Mouse (Mus musculus): ENCODE measurements around the gene Apon. TPM values are rescaled to one million over a fixed set of nuclear protein-coding genes. Genes with fewer than 3 reads are reported as not detected.
"Not testable (repeated sequence)": the region's sequence is repeated elsewhere in the genome, so short reads cannot be mapped to it uniquely, and the experiment has no call there.

Gene Apon
- polyA plus RNA-seq, 1 experiment: 0.11 TPM

DNA sequence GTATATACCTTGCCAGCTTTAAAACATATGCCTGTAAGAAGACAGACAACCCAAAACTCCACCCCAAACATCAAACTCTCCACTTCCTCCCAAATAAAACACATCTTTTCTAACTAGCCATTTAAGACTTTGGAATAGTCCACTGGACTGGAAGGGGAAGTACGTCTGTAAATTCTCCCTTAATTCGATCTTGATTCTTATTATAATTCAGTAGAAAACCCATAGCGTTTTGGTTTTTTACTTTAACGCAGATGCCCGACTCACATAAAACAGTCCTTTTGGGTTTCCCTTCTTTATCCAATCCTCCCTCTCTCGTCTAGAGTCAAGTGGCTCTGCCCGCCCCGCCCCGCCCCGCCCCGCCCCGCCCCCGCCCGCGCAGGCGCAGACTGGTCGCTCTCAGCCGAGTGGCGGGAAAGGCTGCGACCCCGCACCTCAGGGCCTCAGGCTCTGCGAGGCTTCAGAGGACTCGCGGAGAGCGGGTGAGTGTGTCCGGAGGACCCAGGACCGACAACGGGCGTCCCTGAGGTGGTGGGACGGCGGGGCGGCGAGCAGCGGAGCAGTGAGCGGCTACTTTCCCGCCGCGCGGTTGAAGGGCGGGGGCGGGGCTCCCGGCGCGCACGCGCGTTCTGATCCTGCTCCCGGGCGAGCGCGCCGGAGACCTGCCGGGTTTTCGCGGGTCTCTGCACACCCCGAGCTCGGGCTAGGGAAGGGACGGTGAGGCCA is 22.0 kb upstream of the Apon start, which contains the start of gene Timeless:
TSS of gene Timeless (plus strand) at position 369 of the 723 bp plus-strand sequence.
- DNase-seq (ENCODE audit: low read depth, low spot score): peak; percentile 59

DNA sequence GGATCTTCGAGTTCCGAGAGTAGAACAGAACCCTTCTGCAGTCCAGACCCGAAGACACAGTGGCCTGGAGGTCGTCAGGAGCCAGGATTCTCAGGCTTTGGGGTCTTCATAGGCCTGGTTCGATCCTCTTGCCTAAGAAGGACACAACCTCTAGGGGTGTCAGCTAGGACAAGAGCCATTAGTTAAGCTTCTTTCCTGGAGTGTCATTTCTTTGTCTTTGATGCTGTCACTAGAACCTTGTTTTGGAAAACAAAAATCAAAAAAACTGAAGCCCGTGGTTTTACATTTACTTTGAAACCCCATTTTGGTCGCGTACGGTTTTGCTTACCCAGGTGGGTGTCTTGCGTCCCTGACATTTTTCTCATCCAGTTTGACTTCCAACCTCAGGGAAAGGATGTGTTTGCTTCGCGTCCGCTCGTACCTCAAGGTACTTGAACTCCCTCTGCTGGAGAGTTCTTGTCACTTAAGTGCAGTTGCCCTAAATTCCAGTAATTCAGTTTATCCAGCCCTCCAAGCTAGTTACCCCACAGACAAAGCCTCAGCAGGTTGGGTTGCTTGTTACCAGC is 21.4 kb upstream of the Apon start:
- WGBS: 1% methylated on average over 14 of the region's 14 CpGs
- peak; percentile 46 for DNase-seq (ENCODE audit: low read depth, low spot score)

More for the DNA sequence above, 22.0 kb upstream of the Apon start, which contains the start of gene Timeless:
- WGBS: under 1% methylated on average over 57 of the region's 58 CpGs

DNA sequence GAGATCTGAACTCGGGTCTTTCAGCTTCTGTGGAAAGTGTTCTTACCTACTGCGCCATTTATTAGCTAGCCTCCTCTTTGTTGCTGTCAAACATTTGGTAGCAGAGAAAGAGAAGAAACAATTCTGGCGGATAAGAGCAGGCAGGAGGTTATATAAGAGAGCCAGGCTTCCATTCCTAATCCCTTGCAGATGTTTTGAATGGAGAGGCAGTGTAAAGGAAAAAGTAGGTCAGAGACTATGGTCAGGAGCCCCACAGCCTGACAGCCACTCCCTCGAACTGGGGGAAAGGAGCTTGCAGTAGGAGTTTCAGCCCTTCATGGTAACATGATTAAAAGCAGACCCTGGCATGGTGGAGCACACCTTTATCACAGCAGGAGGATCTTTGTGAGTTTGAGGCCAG is 17.6 kb upstream of the Apon start:
- DNase-seq (ENCODE audit: low read depth, low spot score): no peak
- 68% methylated on average over 4 of the region's 4 CpGs for WGBS

DNA sequence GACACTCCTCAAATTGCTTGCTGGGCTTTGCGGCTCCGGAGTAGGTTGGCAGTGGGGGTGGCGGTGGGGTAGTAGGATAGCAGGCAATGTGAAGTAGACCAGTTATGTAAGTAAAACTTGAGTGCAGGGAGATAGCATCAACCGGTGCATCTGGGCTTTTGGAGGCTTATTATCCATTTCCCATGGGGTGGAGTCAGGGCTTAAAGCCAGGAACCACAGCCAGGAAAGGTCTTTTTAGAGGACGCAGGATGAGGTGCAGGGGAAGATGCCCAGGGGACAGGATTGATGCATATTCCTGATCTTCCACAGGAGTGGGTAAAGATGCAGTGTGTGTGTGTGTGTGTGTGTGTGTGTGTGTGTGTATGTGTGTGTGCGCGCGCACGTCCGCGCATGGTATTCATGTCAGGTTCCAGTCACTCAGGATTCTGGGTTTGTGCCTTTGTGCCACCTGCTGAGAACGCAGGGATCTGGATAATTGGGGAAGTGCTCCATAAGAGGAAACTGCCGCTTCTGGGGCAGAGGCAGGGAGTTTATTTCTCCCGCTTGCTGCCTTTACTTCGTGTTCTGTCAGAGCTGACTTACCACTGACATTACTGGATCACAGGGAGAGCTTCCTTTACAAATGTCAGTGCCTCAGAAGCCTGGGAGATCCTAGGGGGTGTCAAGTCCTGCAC is 16.0 kb upstream of the Apon start:
- whole genome bisulfite sequencing: 76% methylated on average over 15 of the region's 15 CpGs
- DNase-seq (ENCODE audit: low read depth, low spot score): no peak

DNA sequence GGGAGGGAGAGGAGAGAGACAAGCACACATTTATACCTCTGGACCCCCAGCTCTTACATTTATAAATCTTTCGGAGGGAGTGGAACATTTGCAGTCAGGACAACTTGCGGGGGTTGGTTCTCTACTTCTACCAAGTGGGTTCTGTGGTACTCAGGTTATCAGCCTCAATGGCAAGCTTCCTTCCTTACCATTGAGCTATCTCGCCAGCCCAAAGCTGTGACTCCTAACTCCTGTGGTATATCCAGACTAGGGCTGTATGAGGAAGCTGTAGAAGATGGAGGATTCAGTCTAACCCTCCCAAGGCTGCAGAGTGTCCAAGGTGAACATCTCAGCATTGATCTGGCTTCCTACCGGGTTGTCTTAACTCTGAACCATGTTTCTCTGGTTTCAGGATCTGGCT is 14.8 kb upstream of the Apon start:
- 95% methylated on average over 4 of the region's 4 CpGs for WGBS
- no peak for DNase-seq (ENCODE audit: low read depth, low spot score)

DNA sequence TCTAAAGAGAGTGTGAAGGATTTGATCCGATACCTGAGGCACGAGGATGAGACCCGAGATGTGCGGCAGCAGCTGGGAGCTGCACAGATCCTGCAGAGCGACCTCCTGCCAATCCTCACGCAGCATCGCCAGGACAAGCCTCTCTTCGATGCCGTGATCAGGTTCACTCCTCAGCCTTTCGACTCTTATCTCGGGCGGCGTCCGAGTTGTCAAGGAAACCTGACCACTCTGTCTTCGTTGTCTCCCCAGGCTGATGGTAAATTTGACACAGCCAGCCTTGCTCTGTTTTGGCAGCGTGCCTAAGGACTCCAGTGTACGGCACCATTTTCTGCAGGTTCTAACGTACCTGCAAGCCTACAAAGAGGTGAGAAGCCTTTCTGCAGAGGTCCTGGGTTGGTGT is 13.8 kb upstream of the Apon start:
- DNase-seq (ENCODE audit: low read depth, low spot score): no peak
- 90% methylated on average over 18 of the region's 18 CpGs for WGBS

DNA sequence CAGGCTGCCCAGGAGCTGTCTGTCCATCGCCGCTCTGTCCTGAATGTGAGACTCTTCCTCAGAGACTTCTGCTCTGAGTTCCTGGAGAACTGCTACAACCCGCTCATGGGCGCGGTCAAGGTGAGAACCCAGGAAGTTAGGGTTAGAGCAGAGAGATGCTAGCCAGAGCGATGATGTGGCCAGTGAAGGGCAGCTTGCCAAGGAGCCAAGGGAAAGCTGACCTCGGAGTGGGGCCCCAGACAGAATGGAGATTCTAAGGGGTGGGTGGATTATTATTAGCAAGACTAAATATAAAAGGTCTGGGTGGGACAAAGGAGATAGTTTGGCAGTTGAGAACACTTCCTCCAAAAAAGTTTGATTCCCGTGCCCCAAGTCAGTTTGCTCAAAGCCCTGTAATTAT is 10.6 kb upstream of the Apon start:
- 76% methylated on average over 8 of the region's 8 CpGs for WGBS
- DNase-seq (ENCODE audit: low read depth, low spot score): no peak

DNA sequence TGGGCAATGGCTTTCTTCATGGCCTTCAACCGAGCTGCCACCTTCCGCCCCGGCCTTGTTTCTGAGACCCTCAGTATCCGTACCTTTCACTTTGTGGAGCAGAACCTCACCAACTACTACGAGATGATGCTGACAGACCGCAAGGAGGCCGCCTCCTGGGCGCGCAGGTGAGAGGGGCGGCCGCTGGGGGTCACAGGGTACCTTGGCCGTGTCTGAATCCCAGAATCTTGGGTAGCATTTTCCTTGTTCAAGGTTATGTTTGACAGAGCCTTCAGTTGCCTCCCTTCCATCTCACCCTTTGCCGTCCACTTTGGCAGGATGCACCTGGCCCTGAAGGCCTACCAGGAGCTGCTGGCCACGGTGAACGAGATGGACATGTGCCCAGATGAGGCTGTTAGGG is 9.8 kb upstream of the Apon start:
- WGBS: 92% methylated on average over 15 of the region's 15 CpGs
- no peak for DNase-seq (ENCODE audit: low read depth, low spot score)

DNA sequence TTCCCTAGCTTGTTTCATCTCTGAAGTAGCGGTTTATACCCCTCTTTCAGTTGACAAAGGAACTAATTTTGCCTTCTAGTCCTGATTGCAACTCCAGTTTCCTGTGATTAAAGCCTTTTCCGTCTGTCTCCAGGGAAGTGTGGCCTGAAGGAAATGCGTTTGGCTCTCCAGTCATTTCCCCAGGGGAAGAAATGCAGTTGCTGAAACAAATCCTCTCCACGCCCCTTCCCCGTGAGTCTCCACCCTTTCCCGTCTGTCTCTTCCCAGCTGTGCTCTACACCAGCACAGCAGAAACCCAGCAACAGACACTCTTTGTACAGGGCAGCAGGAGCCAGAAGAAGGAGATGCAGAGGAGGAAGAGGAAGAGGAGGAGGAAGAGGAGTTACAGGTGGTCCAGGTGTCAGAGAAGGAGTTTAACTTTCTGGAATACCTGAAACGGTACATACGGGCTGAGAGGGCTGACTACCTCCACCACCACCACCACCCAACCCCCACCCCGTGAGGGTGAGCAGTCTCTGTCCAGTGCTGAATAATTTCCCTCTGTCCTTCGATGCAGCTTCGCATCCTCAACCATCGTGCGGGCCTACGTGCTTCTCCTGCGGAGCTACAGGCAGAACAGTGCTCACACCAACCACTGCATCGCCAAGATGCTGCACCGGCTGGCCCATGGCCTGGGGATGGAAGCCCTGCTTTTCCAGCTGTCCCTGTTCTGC is 6.7 kb upstream of the Apon start:
- DNase-seq (ENCODE audit: low read depth, low spot score): no peak
- 79% methylated on average over 17 of the region's 17 CpGs for WGBS

DNA sequence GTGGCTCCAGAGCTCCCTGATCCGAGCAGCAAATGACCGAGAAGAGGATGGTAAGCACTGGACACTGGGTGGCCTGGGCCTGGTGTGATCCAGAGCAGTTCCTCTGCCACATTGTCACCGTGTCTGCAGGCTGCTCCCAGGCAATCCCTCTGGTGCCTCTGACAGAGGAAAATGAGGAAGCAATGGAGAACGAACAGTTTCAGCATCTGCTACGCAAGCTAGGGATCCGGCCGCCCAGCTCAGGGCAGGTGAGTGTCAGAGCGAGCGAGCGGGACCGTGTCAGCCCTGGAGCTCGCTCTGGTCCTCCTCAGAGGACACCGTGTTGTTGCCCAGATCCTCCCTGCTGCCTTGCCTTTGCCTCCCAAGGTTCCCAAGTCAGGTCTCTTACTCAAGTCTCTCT is 3.3 kb upstream of the Apon start:
- no peak for DNase-seq (ENCODE audit: low read depth, low spot score)
- 92% methylated on average over 13 of the region's 13 CpGs for WGBS

DNA sequence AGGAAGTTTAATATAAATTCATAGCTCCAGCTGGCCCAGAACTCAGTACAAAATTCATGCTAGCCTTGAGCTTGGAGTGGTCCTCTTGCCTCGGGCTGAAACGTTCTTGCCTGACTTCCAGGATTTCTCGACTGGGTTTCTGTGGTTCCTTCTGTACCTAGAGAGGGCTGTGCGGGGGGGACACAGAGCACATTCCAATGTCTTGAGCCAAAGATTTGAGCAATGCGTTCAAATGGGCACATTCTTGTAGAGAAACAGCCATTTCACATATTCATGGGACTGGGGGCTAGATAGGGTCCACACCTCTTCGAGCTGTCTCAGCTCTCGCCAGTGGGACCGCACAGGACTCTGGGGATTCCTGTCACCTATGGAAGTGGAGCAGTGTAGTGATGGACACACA is 2.0 kb downstream of the Apon start:
- WGBS: 81% methylated on average over 8 of the region's 8 CpGs
- DNase-seq (ENCODE audit: low read depth, low spot score): no peak

DNA sequence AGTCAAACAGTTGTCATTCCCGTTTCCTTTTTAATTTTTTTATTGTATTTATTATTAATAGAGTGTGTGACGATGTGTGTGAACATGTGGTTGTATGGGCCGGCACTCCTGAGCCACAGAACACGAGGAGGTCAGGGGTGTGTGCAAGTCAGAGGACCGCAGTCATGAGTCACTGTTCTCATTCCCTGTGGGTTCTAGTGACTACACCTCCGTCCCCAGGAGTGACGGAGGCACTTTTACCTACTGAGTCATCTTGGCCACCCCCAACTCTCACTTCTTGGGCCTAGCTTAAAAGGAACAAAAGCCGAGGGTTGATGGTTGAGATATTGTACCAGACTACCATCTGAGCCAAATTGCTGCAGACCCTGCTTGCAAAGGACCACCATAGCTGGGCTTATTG is 2.4 kb downstream of the Apon start:
- 85% methylated on average over 8 of the region's 8 CpGs for WGBS
- DNase-seq (ENCODE audit: low read depth, low spot score): no peak

DNA sequence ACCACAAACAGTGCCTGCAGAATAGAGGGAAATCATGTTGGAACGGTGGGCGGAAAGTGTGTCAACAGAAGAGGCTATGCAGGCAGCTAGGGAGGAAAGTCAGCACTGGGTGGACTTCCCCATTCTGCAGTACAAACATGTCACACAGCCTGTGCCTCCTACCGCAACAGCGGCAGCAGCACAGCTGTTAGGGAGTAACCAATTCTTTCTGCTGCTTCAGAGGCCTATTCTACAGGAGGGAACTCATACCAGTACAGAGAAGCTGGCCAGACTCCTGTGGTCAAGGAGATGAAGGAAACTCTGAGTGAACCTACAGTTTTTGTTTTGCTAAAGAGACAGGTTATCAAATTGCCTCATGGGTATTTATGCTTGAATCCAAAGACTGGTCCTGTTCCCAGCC is 5.1 kb downstream of the Apon start:
- no peak for DNase-seq (ENCODE audit: low read depth, low spot score)
- WGBS: 55% methylated on average over 4 of the region's 4 CpGs

DNA sequence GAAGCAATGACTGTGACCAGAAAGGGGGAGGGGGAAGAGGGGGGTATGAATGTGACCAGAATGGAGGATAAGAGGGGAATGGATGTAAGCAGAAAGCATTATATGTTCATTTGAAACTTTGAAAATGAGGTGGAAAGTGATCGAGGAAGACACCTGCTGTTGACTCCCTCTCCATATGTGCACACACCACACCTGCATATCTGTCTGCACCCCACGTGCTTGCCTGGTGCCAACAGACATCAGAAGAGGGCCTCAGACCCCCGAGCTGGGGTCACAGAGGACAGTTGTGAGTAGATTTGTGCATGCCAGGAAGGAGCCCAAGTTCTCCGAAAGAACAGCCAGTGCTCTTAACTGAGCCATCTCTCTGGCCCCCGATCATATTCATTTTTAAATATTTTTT is 6.0 kb downstream of the Apon start:
- 82% methylated on average over 5 of the region's 5 CpGs for WGBS
- no peak for DNase-seq (ENCODE audit: low read depth, low spot score)

DNA sequence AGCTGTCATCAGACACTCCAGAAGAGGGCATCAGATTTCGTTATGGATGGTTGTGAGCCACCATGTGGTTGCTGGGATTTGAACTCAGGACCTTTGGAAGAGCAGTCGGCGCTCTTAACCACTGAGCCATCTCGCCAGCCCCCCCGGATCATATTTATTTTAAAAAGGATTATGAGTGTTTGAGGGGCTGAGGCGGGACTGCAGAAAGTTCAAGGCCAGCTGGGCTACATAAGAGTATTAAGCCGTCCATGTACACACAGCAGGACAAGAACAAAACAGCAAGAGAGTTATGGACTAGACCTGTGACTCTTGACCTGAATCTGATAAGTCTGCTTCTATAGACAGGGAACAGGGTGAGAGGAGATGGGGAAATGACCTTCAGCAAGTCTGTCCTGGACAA is 6.5 kb downstream of the Apon start:
- DNase-seq (ENCODE audit: low read depth, low spot score): not testable (repeated sequence)
- 72% methylated on average over 7 of the region's 7 CpGs for WGBS

DNA sequence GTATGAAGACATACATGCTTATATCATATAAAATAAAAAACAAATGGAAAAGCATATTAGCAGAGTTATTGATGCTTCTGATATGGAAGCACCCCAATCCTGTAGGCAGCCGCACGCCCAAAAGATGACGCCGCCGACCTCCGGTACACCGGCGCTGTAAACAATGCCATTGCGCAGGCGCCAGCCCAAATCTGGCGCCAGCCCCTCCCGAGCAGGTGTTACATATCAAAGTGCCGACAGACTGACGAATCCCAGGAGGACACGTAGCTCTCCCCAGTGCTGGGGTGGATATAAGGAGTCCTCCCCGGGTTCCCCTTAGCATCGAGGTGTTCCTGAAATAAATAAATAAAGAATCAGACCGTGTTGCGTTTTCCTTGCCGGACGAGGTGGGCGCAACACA is 8.4 kb downstream of the Apon start:
- DNase-seq (ENCODE audit: low read depth, low spot score): no peak
- WGBS: 74% methylated on average over 22 of the region's 22 CpGs

DNA sequence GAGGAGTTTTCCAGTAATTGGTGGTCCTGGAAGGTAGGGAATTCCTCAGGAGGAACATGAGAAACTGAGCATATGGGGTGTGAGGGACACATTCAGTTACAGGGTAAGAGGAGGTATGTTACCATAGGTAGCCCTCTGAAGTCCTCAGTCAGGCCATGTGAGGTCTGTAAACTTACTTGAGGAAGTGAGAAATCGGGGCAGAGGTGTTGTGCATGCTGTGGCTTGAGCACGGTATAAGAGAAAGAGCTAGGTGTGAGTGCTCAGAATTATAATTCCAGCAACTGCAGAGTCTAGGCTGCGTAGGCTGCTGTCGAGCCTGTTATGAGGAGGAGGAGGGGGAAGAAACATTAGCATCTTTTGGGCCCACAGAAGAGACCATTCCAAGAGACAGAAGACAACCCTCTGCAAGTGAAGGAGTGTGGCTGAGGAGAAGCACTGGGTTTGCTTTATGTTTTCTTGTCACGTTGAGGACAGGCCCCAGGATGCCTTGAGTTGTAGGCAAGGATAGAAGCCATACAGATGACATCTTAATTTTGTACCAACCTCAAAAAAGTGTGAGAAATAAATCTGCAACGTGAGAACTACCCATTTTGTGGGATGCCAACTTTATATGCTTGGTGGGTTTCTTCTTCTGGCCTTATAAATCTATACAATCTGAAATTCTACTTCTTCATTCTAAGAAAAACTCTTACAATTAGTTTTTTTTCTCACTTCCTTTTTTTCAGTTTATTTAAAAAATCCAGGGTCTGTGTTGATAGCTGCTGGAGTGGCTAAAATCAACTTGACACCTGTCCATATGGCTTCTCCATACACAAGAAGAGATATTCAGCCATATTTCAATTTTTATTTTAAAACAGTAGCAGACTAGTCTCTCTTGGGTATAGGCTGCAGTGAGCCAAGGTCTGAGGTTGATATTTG is 9.8 kb downstream of the Apon start:
- DNase-seq (ENCODE audit: low read depth, low spot score): no peak
- whole genome bisulfite sequencing: 70% methylated on average over 6 of the region's 6 CpGs

DNA sequence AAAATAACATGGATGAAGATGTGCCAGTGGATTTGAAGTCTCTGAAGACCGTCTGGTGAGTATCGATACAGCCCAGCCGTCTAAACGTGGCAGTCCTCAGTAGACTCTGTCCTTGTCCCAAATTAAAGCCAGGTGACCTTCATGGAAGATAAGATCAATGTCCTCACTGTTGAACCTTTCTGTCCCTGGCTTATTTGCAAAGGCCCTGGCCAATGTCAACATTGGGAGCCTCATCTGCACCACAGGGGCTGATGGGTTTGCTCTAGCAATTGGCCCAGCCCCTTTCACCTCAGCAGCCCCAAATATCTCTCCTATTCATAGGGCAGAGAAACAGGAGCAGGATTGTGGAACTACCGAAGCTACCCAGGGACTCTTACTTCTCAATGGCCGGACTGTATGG is 14.5 kb downstream of the Apon start, which contains the start of gene Apof:
TSS of gene Apof (plus strand) at position 301 of the 400 bp plus-strand sequence.
- 71% methylated on average over 6 of the region's 6 CpGs for WGBS
- no peak for DNase-seq (ENCODE audit: low read depth, low spot score)

DNA sequence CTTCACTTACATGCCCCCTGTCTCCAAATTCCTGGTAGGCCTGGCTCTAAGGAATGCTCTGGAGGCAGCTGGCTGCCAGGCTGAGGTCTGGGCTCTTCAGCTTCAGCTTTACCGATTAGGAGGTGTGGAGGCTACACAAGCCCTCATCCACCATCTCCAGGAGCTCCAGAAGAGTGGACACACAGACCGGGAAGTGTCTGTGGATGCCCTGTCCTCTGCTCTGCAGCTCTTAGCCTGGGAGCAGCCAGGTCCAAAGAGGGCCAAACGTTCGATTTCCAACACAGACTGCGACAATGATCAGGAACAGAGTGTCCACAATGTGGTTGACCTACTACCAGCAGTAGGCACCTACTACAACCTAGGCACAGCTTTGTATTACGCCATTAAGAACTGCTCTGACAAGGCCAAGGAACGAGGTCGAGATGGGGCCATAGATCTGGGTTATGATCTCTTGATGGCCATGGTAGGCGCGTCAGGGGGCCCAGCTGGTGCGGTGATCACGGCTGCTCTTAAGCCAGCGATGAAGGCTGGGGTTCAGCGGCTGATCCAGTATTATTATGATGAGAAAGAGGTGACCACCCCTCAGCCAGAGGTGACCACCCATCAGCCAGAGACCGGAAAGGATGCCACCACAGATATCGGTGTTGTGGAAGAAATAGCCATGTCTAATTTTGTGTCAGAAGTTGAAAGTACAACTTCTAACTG is 15.5 kb downstream of the Apon start:
- 83% methylated on average over 16 of the region's 16 CpGs for WGBS
- no peak for DNase-seq (ENCODE audit: low read depth, low spot score)
